Mouse (Mus musculus) embryonic facial prominence, embryonic 13.5 days (tissue): ENCODE results near the gene Dennd2a. TPM values are rescaled to one million over a fixed set of nuclear protein-coding genes. Genes with fewer than 3 reads are reported as not detected.
"Not testable (repeated sequence)": the region's sequence is repeated elsewhere in the genome, so short reads cannot be mapped to it uniquely, and the experiment has no call there.

Experiments
- ATAC-seq: fragments of 200-750 bp; cut with Nextera tagmentation; 2 replicates; pipeline ENCODE4 v1.8.0; 2017; ENCODE audit warnings: low read depth; ENCODE audit not compliant: insufficient number of reproducible peaks, insufficient read depth, low FRiP score, low TSS enrichment
- H3K27ac ChIP-seq: fragments of 300-500 bp; sonication (generic); 2 replicates; pipeline ENCODE4 v1.5.1; 2015; ENCODE audit warnings: moderate library complexity, mild to moderate bottlenecking, inconsistent platforms
- H3K27me3 ChIP-seq: fragments of 300-500 bp; sonication (generic); 2 replicates; pipeline ENCODE4 v1.6.1; 2015; ENCODE audit warnings: mild to moderate bottlenecking, inconsistent platforms
- H3K36me3 ChIP-seq: fragments of 300-500 bp; sonication (generic); 2 replicates; pipeline ENCODE4 v1.6.1; 2015; ENCODE audit warnings: mild to moderate bottlenecking, inconsistent platforms
- H3K4me1 ChIP-seq: fragments of 300-500 bp; sonication (generic); 2 replicates; pipeline ENCODE4 v1.6.1; 2015; ENCODE audit warnings: inconsistent platforms
- H3K4me2 ChIP-seq: fragments of 300-500 bp; sonication (generic); 2 replicates; pipeline ENCODE4 v1.6.1; 2015; ENCODE audit warnings: moderate library complexity, mild to moderate bottlenecking, inconsistent platforms
- H3K4me3 ChIP-seq: fragments of 300-500 bp; sonication (generic); 2 replicates; pipeline ENCODE4 v1.5.1; 2015; ENCODE audit warnings: mild to moderate bottlenecking, inconsistent platforms
- H3K9ac ChIP-seq: fragments of 300-500 bp; sonication (generic); 2 replicates; pipeline ENCODE4 v1.6.1; 2015; ENCODE audit warnings: mild to moderate bottlenecking, inconsistent platforms
- H3K9me3 ChIP-seq: fragments of 300-500 bp; sonication (generic); 2 replicates; pipeline ENCODE4 v1.6.1; 2016; ENCODE audit warnings: inconsistent platforms
- WGBS: fragments of 180-500 bp; shearing (Covaris S2); methylation state at CpG from one replicate; pipeline ENCODE4 v1.1.7; 2015; ENCODE audit warnings: mixed read lengths; 5-methylcytosine and 5-hydroxymethylcytosine counted together
- polyA plus RNA-seq: library from polyadenylated mRNA; unstranded; fragments of >200 nt; fragmentation: Nextera tagmentation; extraction: Ambion mirVana; gene quantifications from 2 replicates; pipeline ENCODE4 v1.2.1, GENCODE M21; 2015

The Dennd2a gene
- polyA plus RNA-seq, 1 experiment from 2014 or later: 21.2 TPM

DNA sequence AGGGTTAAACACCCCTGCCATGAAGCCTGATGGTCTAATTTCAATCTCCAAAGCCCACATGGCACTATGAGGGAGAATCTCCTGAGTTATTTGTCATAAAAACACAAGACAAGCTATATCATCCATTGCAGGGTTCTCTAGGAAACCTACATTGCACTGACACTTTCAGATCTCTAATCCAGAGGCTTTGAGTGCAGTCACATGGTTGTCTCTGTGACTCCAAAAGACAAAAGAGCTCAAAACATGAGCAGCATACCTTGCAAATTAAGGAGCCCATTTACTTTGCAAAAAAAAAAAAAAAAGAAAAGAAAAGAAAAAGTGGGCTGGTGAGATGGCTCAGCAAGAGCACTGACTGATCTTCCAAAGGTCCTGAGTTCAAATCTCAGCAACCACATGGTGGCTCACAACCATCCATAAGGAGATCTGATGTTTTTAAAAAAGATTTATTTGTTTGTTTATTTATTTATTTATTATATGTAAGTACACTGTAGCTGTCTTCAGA, 114.8 kb downstream of the Dennd2a start:
- Histone ChIP-seq H3K4me1 (no peaks in the 10 kb centered on the region), H3K4me2 (no peak overlapping the region), H3K27me3 (no peaks in the 10 kb centered on the region), H3K27ac (no peak overlapping the region), H3K36me3 (no peaks in the 10 kb centered on the region), H3K9ac (no peak overlapping the region), H3K4me3 (no peak overlapping the region), H3K9me3 (no peaks in the 10 kb centered on the region)
- no peak for ATAC-seq

DNA sequence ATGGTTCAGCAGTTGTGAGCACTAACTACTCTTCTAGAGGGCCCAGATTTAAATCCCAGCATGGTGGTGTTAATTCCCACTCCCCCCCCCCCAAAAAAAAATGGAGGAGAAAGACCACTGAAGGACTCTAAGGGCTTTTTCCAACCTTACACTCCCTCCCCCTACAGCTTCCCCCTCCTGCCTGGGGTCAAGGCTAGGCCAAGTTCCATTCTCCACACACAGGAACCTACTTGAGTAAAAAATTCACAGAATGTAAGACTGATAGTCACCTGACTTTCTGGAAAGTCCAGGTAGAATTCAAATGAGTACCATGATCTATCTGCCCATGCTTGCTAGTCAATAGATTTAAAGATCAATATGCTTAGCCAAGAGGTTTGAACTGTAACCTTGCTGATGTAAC, 117.5 kb downstream of the Dennd2a start:
- Histone ChIP-seq H3K9ac (no peak overlapping the region), H3K9me3 (no peaks in the 10 kb centered on the region), H3K27ac (no peak overlapping the region), H3K27me3 (no peaks in the 10 kb centered on the region), H3K4me2 (no peak overlapping the region), H3K36me3 (no peaks in the 10 kb centered on the region), H3K4me1 (no peaks in the 10 kb centered on the region), H3K4me3 (no peak overlapping the region)
- ATAC-seq: no peak

DNA sequence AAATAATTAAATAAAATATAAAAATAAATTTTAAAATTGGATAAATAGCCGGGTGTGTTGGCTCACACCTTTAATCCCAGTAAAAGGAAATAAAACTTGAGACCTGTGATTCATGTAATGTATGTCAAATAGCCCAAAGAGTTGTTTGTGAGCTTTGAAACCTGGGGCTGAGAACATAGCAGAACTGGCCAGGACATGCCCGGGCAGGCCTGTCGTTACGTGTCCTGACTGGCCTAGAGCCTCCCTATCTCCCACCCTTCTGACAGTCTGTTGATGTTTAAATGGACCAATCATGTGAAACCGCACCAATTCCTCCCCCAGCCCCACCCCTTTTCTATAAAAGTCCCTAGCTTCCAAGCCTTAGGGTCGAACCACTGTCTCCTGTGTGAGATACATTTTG, 120.1 kb downstream of the Dennd2a start:
- not testable (repeated sequence) for H3K9me3 ChIP-seq, H3K36me3 ChIP-seq, H3K27ac ChIP-seq, H3K9ac ChIP-seq, H3K4me1 ChIP-seq, ATAC-seq, H3K4me2 ChIP-seq, H3K4me3 ChIP-seq, H3K27me3 ChIP-seq
- WGBS: 82% methylated on average over 6 of the region's 6 CpGs

DNA sequence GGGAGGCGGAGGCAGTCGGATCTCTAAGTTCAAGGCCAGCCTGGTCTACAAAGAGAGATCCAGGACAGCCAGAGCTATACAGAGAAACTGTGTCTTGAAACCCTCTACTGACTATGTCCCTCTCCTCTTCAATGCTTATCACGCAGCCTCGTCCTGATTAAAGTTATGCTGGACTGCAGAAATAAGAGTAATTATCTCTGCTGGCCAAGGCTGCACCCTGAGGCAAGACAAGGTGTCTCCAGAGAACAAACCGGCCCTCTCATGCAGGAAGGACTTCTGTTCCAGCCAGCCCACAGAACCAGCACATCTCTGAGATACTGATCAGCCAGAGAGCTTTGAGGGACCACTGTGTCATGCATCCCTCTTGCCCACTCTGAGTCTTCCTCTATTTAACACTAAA, 121.8 kb downstream of the Dennd2a start:
- Histone ChIP-seq H3K36me3 (no peaks in the 10 kb centered on the region), H3K9ac (no peak overlapping the region), H3K27me3 (no peaks in the 10 kb centered on the region), H3K4me1 (no peaks in the 10 kb centered on the region), H3K4me3 (no peak overlapping the region), H3K9me3 (no peaks in the 10 kb centered on the region), H3K27ac (no peak overlapping the region), H3K4me2 (no peak overlapping the region)
- WGBS: 72% methylated on average over 5 of the region's 5 CpGs
- ATAC-seq: no peak

- WGBS: 67% methylated on average over 2 of the region's 2 CpGs
- Histone ChIP-seq H3K36me3 (no peaks in the 10 kb centered on the region), H3K9me3 (no peaks in the 10 kb centered on the region), H3K4me1 (no peaks in the 10 kb centered on the region), H3K27me3 (no peaks in the 10 kb centered on the region), H3K9ac (no peak overlapping the region), H3K4me3 (no peak overlapping the region), H3K27ac (no peak overlapping the region), H3K4me2 (no peak overlapping the region)
- ATAC-seq: no peak
Measured at GRCm38 (mm10) chr6:39434886-39435492, 122.7 kb downstream of the Dennd2a start.

DNA sequence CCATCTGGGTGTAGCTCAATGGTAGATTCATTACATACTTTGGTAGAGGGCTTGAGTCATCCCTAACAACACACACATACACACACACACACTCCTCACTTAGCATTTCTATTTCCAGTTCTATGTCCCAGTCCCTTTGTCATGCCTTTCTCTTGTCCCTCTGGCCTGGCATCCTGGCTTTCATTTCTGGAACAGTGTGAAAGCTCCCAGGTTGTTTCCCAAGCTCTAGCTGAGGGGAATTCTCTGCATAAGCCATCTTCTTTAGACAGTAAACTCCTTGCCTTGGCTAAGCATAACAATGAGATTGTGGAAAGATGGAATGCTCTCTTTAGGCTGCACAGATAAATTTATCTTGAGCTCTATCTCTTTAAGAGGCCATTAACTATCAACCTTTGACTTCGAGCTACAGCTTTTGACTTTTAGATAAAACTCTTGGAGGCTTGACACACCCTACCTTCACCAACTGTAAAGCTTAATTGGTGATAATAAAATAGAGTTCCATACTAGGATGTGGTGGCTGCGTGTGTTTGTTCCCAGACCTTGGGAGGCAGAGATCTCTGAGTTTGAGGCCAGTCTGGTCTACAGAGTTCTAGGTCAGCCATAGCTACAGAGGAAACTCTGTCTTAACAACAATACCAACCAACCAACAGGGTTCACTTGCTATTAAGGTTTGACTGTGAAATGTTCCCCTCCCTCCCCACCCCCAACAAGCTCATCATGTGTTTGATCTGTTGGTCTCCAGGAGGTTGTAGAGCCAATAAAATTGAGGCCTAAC, 123.4 kb downstream of the Dennd2a start:
- Histone ChIP-seq H3K4me3 (no peak overlapping the region), H3K4me1 (no peaks in the 10 kb centered on the region), H3K27ac (no peak overlapping the region), H3K9ac (no peak overlapping the region), H3K27me3 (no peaks in the 10 kb centered on the region), H3K36me3 (no peaks in the 10 kb centered on the region), H3K9me3 (no peaks in the 10 kb centered on the region), H3K4me2 (no peak overlapping the region)
- 81% methylated on average over 2 of the region's 2 CpGs for WGBS
- no peak for ATAC-seq

DNA sequence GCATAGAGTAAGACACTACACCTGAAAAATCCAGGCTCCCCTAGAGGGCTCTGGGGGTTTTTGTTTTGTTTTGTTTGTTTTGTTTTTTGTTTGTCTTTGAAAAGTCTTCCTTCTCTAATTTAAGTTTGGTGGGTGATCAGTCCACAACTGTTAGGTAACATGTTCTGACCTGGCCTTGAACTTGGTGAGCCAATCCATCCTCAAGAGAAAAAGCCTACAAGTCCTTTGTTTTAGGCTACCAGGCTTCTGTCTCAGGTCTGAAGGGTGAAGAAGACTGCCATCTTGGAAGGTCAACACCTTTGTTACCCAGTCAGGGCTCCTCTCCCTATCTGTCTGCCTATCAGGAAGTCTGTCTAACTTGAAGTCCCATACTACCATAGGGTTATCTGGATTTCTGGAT, 124.0 kb downstream of the Dennd2a start:
- Histone ChIP-seq H3K9me3 (no peaks in the 10 kb centered on the region), H3K9ac (no peak overlapping the region), H3K27ac (no peak overlapping the region), H3K36me3 (no peaks in the 10 kb centered on the region), H3K4me3 (no peak overlapping the region), H3K4me1 (no peaks in the 10 kb centered on the region), H3K27me3 (no peaks in the 10 kb centered on the region), H3K4me2 (no peak overlapping the region)
- no peak for ATAC-seq

DNA sequence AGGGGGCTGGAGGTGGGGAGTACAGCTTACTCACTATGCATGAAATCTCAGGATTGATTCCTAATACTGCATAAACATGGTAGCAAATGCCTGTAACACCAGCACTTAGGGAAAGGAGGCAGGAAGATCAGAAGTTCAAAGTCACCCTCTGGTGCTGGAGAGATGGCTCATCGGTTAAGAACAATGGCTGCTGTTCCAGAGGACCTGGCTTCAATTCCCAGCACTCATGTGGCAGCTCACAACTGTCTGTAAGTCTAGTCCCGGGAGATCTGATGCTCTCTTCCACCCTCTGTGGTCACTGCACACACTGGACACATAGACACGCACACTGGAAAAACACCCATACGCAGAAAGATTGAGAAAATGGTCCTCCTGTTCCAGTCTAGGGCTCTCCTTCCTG, 124.5 kb downstream of the Dennd2a start:
- no peak overlapping the region for H3K9ac ChIP-seq
- ATAC-seq: no peak
- no peaks in the 10 kb centered on the region for H3K9me3 ChIP-seq
- 86% methylated on average over 4 of the region's 4 CpGs for WGBS
- no peak overlapping the region for H3K4me3 ChIP-seq
- H3K4me1 ChIP-seq: no peaks in the 10 kb centered on the region
- H3K27me3 ChIP-seq: no peaks in the 10 kb centered on the region
- no peak overlapping the region for H3K27ac ChIP-seq
- no peak overlapping the region for H3K4me2 ChIP-seq
- H3K36me3 ChIP-seq: no peaks in the 10 kb centered on the region

GRCm38 (mm10) chr6:39430722-39431121, 126.9 kb downstream of the Dennd2a start:
- ATAC-seq: no peak
- Histone ChIP-seq H3K27me3 (no peaks in the 10 kb centered on the region), H3K9ac (no peak overlapping the region), H3K27ac (no peak overlapping the region), H3K9me3 (no peaks in the 10 kb centered on the region), H3K4me3 (no peak overlapping the region), H3K4me1 (no peaks in the 10 kb centered on the region), H3K36me3 (no peaks in the 10 kb centered on the region), H3K4me2 (no peak overlapping the region)
- 68% methylated on average over 11 of the region's 11 CpGs for WGBS

- no peak for ATAC-seq
- H3K4me2 ChIP-seq: no peak overlapping the region
- H3K9me3 ChIP-seq: no peaks in the 10 kb centered on the region
- 80% methylated on average over 6 of the region's 6 CpGs for WGBS
- H3K9ac ChIP-seq: no peak overlapping the region
- H3K27me3 ChIP-seq: no peaks in the 10 kb centered on the region
- no peak overlapping the region for H3K27ac ChIP-seq
- no peaks in the 10 kb centered on the region for H3K4me1 ChIP-seq
- no peaks in the 10 kb centered on the region for H3K36me3 ChIP-seq
- H3K4me3 ChIP-seq: no peak overlapping the region
Measured at GRCm38 (mm10) chr6:39429007-39429788, 128.5 kb downstream of the Dennd2a start.

DNA sequence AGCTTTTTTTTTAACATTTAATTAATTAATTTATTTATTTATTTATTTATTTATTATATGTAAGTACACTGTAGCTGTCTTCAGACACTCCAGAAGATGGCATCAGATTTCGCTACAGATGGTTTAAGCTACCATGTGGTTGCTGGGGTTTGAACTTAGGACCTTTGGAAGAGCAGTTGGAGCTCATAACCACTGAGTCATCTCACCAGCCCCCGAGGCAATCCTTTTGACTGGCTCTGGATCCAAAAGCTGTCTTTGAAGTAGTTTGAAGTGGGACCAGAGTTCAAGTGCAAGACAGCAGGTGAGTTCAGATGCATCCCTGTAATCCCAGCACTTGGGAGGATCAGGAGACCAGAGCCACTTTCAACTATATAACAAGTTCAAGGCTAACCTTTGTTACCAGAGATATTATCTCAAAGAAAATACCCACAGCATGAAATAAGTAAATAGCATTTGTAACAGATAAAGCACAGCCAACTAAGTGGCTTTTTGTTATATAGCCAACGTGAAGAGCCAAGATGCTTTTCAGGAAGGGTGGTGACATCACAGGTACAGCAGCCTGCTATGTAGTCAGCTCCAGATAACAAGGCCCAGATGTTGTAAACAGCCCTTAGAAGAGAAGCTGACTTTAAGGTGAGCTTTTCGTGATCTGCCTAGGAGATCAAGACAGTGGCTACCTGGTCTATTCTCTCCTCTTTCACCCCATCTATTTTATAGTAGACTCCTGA, 130.2 kb downstream of the Dennd2a start:
- ATAC-seq: no peak
- Histone ChIP-seq H3K9ac (no peak overlapping the region), H3K27ac (no peak overlapping the region), H3K4me1 (no peaks in the 10 kb centered on the region), H3K9me3 (no peaks in the 10 kb centered on the region), H3K27me3 (peaks cover 2% of the 10 kb centered on the region; the same call in 1 of the 2 replicates), H3K36me3 (no peaks in the 10 kb centered on the region), H3K4me3 (no peak overlapping the region), H3K4me2 (no peak overlapping the region)
- WGBS: 65% methylated on average over 4 of the region's 4 CpGs
